Mouse (Mus musculus): Measurements from ENCODE around the gene Cds2. TPM values are rescaled to one million over a fixed set of nuclear protein-coding genes. Genes with fewer than 3 reads are reported as not detected.

Cds2 gene
- polyA plus RNA-seq, 1 experiment from 2014 or later = 47.6 TPM

- H3K9ac ChIP-seq = no peak overlapping the region
- ATAC-seq (ENCODE audit: low FRiP score, low read depth) = no peak
- no peaks in the 10 kb centered on the region for H3K27me3 ChIP-seq (replicated peaks)
- no peaks in the 10 kb centered on the region for H3K4me1 ChIP-seq
- no peak overlapping the region for H3K4me3 ChIP-seq
- no peak overlapping the region for H3K4me2 ChIP-seq (replicated peaks)
- whole genome bisulfite sequencing = 94% methylated on average over 3 of the region's 3 CpGs
- H3K9me3 ChIP-seq = no peaks in the 10 kb centered on the region
- H3K36me3 ChIP-seq = no peaks in the 10 kb centered on the region
- H3K27ac ChIP-seq = no peak overlapping the region
These were observed 78.3 kb downstream of the Cds2 start for GRCm38 (mm10) chr2:132341293-132341692.

- H3K9me3 ChIP-seq = no peaks in the 10 kb centered on the region
- no peaks in the 10 kb centered on the region for H3K27me3 ChIP-seq (replicated peaks)
- H3K27ac ChIP-seq = no peak overlapping the region
- no peak overlapping the region for H3K4me3 ChIP-seq
- no peak for ATAC-seq (ENCODE audit: low FRiP score, low read depth)
- no peak overlapping the region for H3K4me2 ChIP-seq (replicated peaks)
- H3K36me3 ChIP-seq = no peaks in the 10 kb centered on the region
- H3K4me1 ChIP-seq = no peaks in the 10 kb centered on the region
- H3K9ac ChIP-seq = no peak overlapping the region
- 88% methylated on average over 11 of the region's 11 CpGs for WGBS
These were observed 80.9 kb downstream of the Cds2 start for GRCm38 (mm10) chr2:132343846-132344245.

Other genes with a start within 250 kb of the Cds2 start
- gene Rassf2, start 232.9 kb upstream of the Cds2 start, polyA plus RNA-seq (2016; fragmentation: Nextera tagmentation; extraction: Ambion mirVana) = 28.3 and 30.6 TPM in 2 replicates
- 18.9 and 21.1 TPM in 2 replicates for gene Slc23a2, start 118.0 kb upstream of the Cds2 start, polyA plus RNA-seq (2016; fragmentation: Nextera tagmentation; extraction: Ambion mirVana)
- gene Tmem230, start 15.3 kb upstream of the Cds2 start, polyA plus RNA-seq (2016; fragmentation: Nextera tagmentation; extraction: Ambion mirVana) = 54.3 and 59.6 TPM in 2 replicates
- 189 and 190 TPM in 2 replicates for gene Pcna, start 9.8 kb upstream of the Cds2 start, polyA plus RNA-seq (2016; fragmentation: Nextera tagmentation; extraction: Ambion mirVana)
- 0.52 and 0.93 TPM in 2 replicates for gene Prokr2, start 122.3 kb downstream of the Cds2 start, polyA plus RNA-seq (2016; fragmentation: Nextera tagmentation; extraction: Ambion mirVana)

Data from neural tube, embryonic 12.5 days (tissue).